Mouse (Mus musculus) lung, embryonic 14.5 days (tissue): ENCODE measurements around the gene Nrip2. TPM values are rescaled to one million over a fixed set of nuclear protein-coding genes. Genes with fewer than 3 reads are reported as not detected.
A peak's percentile ranks its signal among the peaks of the same experiment; 100 is the strongest.

ENCODE experiments used
- ATAC-seq: fragments of 200-750 bp; cut with Nextera tagmentation; 2 replicates; pipeline ENCODE4 v1.8.0; 2017; ENCODE audit warnings: mild to moderate bottlenecking, moderate TSS enrichment, moderate library complexity; ENCODE audit not compliant: insufficient read depth
- DNase-seq: peaks from one replicate; pipeline ENCODE4 v3.0.0-alpha.2; 2015
- H3K27ac ChIP-seq: fragments of 300-500 bp; sonication (generic); 2 replicates; pipeline ENCODE4 v1.5.1; 2014; ENCODE audit warnings: low read depth, mild to moderate bottlenecking, moderate library complexity
- H3K27me3 ChIP-seq: fragments of 300-500 bp; sonication (generic); 2 replicates; pipeline ENCODE4 v1.6.1; 2014; ENCODE audit warnings: low read length, control low read depth; ENCODE audit not compliant: insufficient read depth
- H3K36me3 ChIP-seq: fragments of 300-500 bp; sonication (generic); 2 replicates; pipeline ENCODE4 v1.6.1; 2014; ENCODE audit warnings: control low read depth; ENCODE audit not compliant: insufficient read depth
- H3K4me1 ChIP-seq: fragments of 300-500 bp; sonication (generic); 2 replicates; pipeline ENCODE4 v1.6.1; 2014; ENCODE audit warnings: antibody characterized with exemption, control low read depth; ENCODE audit not compliant: insufficient read depth
- H3K4me2 ChIP-seq: fragments of 300-500 bp; sonication (generic); 2 replicates; pipeline ENCODE4 v1.6.1; 2014; ENCODE audit warnings: mild to moderate bottlenecking
- H3K4me3 ChIP-seq: fragments of 300-500 bp; sonication (generic); 2 replicates; pipeline ENCODE4 v1.5.1; 2014; ENCODE audit warnings: low read depth, low read length
- H3K9ac ChIP-seq: fragments of 300-500 bp; sonication (generic); 2 replicates; pipeline ENCODE4 v1.6.1; 2014
- H3K9me3 ChIP-seq: fragments of 300-500 bp; sonication (generic); 2 replicates; pipeline ENCODE4 v1.6.1; 2016; ENCODE audit warnings: low read depth, low read length, control low read depth
- CTCF ChIP-seq: IDR thresholded peaks from 2 replicates; pipeline ENCODE4 v1.5.1; 2016; ENCODE audit warnings: antibody characterized with exemption, low read depth
- WGBS: fragments of 180-500 bp; shearing (Covaris S2); extraction: QIAGEN DNeasy Blood & Tissue Kit; methylation state at CpG from one replicate; pipeline ENCODE4 v1.1.7; 2014; 5-methylcytosine and 5-hydroxymethylcytosine counted together
- polyA plus RNA-seq: library from polyadenylated mRNA; unstranded; fragments of >200 nt; fragmentation: Nextera tagmentation; extraction: Ambion mirVana; gene quantifications from 2 replicates; pipeline ENCODE4 v1.2.1, GENCODE M21; 2014

Nrip2 gene
- polyA plus RNA-seq, 1 experiment from 2014 or later: 4.3 TPM

DNA sequence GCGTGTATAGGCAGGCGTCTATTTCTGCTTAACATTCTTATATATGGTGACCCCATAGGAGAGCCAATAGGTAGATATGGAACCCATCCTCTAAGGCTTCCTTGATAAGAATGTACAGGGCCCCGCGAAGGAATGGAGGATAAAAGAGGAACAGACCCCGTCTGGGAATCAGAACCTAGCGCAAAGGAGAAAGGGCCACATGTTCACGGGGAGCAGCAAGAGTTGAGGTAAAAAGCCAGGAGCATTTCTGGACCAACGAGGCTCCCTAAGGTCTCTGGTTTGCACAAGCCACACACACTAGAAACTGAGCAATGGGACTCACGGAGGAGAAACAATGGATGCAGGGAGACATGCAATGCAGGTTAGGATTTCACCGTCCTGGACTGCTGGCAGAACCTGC lies 38.2 kb downstream of the Nrip2 start:
- H3K4me2 ChIP-seq: peak overlapping the region; percentile 66
- H3K9ac ChIP-seq: peak overlapping the region; percentile 94
- DNase-seq: no peak
- peak overlapping the region; percentile 98 for H3K4me3 ChIP-seq
- WGBS: 1% methylated on average over 10 of the region's 10 CpGs
- no peaks in the 10 kb centered on the region for H3K27me3 ChIP-seq
- H3K9me3 ChIP-seq: no peaks in the 10 kb centered on the region
- H3K4me1 ChIP-seq: no peaks in the 10 kb centered on the region; the same call in 1 of the 2 replicates
- peaks cover 44% of the 10 kb centered on the region for H3K36me3 ChIP-seq
- ATAC-seq: no peak
- peak overlapping the region; percentile 97 for H3K27ac ChIP-seq
- no peak for TF ChIP-seq CTCF

DNA sequence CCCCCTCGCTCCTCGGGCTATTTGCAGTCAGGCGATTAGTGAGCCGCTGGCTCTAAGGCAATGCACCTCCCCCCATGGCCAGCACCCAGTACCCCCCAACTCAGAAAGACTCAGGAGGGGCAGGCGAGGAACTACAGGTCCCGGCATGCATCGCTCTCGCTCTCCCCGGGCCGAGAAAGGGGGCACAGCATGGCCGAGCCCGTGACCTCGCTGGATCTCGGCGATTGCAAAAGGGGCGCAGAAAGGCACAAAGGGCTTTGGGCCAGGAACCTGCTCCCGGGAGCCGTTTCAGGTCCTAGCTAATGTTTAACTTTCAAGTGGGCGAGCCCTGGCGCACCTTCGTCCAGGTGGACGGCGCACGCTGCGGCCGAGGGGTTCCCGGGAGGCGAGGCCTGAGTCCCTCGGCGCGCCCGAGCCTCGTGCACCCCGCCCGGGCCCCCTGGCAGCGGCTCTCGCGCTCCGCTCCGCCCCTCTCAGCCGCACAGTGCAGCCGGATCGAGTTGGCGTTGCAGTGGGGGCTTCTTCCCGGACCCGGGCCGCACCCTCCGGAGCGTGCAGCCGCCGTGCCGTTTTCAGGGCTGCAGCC lies 38.7 kb downstream of the Nrip2 start:
- H3K4me2 ChIP-seq: peak overlapping the region; percentile 66
- no peaks in the 10 kb centered on the region for H3K27me3 ChIP-seq
- H3K4me3 ChIP-seq: peak overlapping the region; percentile 98
- peak overlapping the region; percentile 97 for H3K27ac ChIP-seq
- DNase-seq: peak; percentile 75
- peak overlapping the region; percentile 94 for H3K9ac ChIP-seq
- under 1% methylated on average over 52 of the region's 52 CpGs for WGBS
- peaks cover 38% of the 10 kb centered on the region for H3K36me3 ChIP-seq
- no peaks in the 10 kb centered on the region for H3K9me3 ChIP-seq
- TF ChIP-seq CTCF: no peak
- H3K4me1 ChIP-seq: no peaks in the 10 kb centered on the region; the same call in 1 of the 2 replicates
- peak; percentile 77 for ATAC-seq

DNA sequence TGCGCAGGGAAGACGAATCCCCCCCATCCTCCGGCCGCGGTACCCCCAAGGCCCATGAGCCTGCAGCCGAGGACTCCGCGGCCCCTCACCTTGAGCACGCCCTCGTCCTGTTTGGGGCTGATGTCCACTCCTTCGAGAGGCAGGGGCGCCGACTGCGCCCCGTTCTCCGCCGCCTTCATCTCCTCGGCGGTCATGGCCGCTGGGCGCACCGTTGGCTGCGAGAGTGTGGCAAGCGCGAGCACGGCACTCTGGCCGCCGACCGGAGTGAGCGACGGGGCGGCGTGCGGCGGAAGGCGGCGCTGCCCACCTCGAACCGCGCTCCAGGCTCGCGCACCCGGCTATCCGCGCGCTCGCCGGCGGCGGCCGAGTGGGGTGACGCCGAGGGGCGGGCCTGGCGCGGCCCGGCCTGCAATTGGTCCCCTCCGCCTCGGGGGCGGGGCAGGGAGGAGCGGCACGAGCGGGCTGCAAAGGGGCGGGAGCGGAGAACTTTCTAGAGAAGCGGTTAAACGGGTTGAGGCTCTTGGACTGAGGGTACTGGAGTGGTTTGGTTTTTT lies 39.3 kb downstream of the Nrip2 start, which contains the start of gene Fkbp4:
Gene Fkbp4 (minus strand): TSS at position 361 of the 554 bp plus-strand sequence.
- peak within 1 kb of the TSS; percentile 97 for H3K27ac ChIP-seq
- H3K4me2 ChIP-seq: peak within 1 kb of the TSS; percentile 66
- ATAC-seq: peak; percentile 93
- no peaks in the 10 kb centered on the region for H3K9me3 ChIP-seq
- H3K27me3 ChIP-seq: no peaks in the 10 kb centered on the region
- peaks cover 33% of the 10 kb centered on the region for H3K36me3 ChIP-seq
- WGBS: under 1% methylated on average over 60 of the region's 67 CpGs
- DNase-seq: peak; percentile 97
- TF ChIP-seq CTCF: no peak
- H3K4me3 ChIP-seq: peak within 1 kb of the TSS; percentile 98
- H3K9ac ChIP-seq: peak within 1 kb of the TSS; percentile 94
- H3K4me1 ChIP-seq: no peaks in the 10 kb centered on the region; the same call in 1 of the 2 replicates

DNA sequence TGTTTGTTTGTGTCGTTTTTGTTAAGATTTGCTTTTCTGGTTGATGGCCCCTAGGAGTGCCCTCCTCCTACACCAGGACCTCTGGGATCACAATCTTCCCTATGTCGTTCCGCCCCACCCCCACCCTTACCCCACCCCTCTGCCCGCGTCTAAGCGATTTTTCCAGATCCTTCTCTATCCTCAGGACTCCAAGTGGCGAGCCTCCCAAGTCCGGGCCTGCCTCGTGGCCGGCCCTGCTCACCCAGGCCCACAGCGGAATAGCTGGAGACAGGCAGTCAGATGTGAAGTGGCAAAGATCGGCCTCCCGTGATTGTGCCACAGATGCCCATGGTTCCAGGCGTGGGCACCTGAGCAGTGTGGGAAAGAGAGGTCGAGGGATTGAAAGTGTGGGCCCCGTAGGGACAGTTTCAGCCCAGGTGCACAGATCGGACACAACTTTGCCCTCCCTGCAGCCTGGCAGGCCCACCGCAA lies 39.8 kb downstream of the Nrip2 start:
- DNase-seq (no peak), ATAC-seq (peak; percentile 59)
- TF ChIP-seq CTCF: no peak
- Histone ChIP-seq H3K4me1 (no peaks in the 10 kb centered on the region; the same call in 1 of the 2 replicates), H3K4me2 (peak overlapping the region; percentile 66), H3K9me3 (no peaks in the 10 kb centered on the region), H3K27ac (peak overlapping the region; percentile 97), H3K4me3 (peak overlapping the region; percentile 98), H3K36me3 (peaks cover 28% of the 10 kb centered on the region), H3K9ac (peak overlapping the region; percentile 55), H3K27me3 (no peaks in the 10 kb centered on the region)
- 18% methylated on average over 18 of the region's 18 CpGs for WGBS

DNA sequence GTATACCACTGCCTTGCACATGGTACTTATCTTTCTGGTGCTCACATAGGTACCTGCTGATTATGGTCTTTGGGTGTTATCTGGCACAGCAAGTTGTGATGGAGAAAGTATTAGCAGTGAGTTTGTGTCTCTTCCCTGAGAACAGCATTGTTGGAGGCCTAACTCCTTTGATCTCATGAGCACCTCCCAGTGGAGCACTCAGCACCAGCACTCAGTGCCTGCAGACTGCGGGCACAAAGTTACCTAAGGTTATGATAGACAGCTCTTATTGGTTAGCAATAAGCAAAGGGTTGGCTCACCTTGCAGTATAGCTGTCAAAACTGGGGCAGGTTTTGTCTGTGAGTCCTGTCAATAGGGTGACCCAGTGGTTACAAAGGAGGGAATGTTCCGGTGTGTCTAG lies 41.1 kb downstream of the Nrip2 start:
- DNase-seq (no peak), ATAC-seq (no peak)
- H3K27me3 ChIP-seq: no peaks in the 10 kb centered on the region
- 88% methylated on average over 2 of the region's 2 CpGs for WGBS
- H3K27ac ChIP-seq: no peak overlapping the region
- peaks cover 14% of the 10 kb centered on the region for H3K36me3 ChIP-seq
- H3K9ac ChIP-seq: no peak overlapping the region
- no peaks in the 10 kb centered on the region; the same call in 1 of the 2 replicates for H3K4me1 ChIP-seq
- H3K4me3 ChIP-seq: no peak overlapping the region
- no peak overlapping the region for H3K4me2 ChIP-seq
- no peak for TF ChIP-seq CTCF
- no peaks in the 10 kb centered on the region for H3K9me3 ChIP-seq

DNA sequence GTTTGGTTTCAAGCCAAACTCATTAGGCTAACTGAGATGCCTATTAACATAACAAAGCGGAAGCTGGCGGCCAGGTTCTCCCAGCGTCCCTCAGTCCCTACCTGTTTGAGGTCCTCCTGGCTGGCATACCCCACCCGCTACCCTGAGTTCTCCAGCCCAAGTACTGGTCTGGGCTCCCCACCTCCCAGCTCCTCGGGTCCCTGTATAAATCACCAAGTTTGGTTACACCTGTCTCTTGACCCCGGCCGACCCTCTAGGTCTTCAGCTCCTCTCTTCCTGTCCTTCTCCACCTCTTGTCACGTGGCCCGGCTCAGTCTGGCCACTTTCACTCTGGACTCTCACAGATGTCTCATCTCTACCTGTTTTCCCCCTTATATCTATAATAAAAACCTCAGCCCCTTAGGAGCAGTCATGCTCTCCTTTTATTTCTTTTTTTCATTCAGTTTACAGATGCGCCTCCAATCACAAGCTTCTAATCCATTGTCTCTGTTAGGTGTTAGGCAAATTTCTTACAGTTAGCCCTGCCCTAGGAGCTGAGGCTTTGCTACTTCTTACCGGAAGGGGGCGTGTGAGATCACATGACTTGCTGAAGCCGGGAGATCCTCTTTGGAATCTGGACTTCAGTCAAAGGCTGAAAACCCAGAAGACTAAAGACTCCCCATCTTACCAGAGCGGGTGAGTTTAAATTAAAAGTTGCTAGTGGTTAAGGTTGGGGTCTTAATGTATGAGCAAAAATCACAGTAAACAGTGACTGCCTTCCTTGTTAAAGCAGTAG lies 46.9 kb downstream of the Nrip2 start:
- Histone ChIP-seq H3K27me3 (no peaks in the 10 kb centered on the region), H3K27ac (no peak overlapping the region), H3K4me3 (no peak overlapping the region), H3K9me3 (no peaks in the 10 kb centered on the region), H3K4me2 (peak overlapping the region; percentile 34), H3K9ac (no peak overlapping the region), H3K4me1 (no peaks in the 10 kb centered on the region), H3K36me3 (no peaks in the 10 kb centered on the region)
- WGBS: 13% methylated on average over 14 of the region's 14 CpGs
- DNase-seq: peak; percentile 88
- TF ChIP-seq CTCF: peak; percentile 81
- ATAC-seq: peak; percentile 70

DNA sequence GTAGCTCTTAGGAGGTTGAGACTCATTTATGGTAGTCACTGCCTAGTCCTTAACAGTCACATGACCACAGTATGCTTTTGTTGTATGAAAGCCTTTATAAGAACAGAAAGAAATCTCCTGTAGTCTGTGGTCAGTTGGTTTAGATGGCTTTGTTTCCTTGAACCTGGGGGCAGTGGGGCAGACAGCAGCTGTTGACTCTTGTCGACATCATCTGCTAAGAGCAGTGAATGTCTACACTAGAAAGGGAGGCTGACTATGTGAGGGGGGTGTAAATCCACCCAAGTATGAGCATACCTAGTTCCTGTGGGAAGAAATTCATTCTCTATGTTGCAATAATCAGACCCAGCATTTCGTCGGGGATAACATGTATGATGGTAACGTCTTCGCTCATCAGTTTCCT lies 48.0 kb downstream of the Nrip2 start:
- no peak for TF ChIP-seq CTCF
- no peak for ATAC-seq
- Histone ChIP-seq H3K27me3 (no peaks in the 10 kb centered on the region), H3K4me1 (no peaks in the 10 kb centered on the region), H3K9me3 (no peaks in the 10 kb centered on the region), H3K4me3 (no peak overlapping the region), H3K36me3 (no peaks in the 10 kb centered on the region), H3K9ac (no peak overlapping the region), H3K4me2 (no peak overlapping the region), H3K27ac (no peak overlapping the region)
- no peak for DNase-seq
- WGBS: 92% methylated on average over 5 of the region's 5 CpGs
